Mouse (Mus musculus) heart, embryonic 16.5 days (tissue): ENCODE results near the gene Asic2. TPM values are rescaled to one million over a fixed set of nuclear protein-coding genes. Genes with fewer than 3 reads are reported as not detected.

ENCODE experiments used
- ATAC-seq: fragments of 200-750 bp; cut with Nextera tagmentation; replicated peaks from 2 replicates; pipeline ENCODE4 v1.8.0; 2017; ENCODE audit warnings: moderate number of reproducible peaks; ENCODE audit not compliant: insufficient read depth, low FRiP score; ENCODE audit errors: extremely low read depth
- H3K27ac ChIP-seq: fragments of 300-500 bp; sonication (generic); 2 replicates; pipeline ENCODE4 v1.5.1; 2014; ENCODE audit warnings: mild to moderate bottlenecking, low read length, control low read depth, moderate library complexity
- H3K27me3 ChIP-seq: fragments of 300-500 bp; sonication (generic); 2 replicates; pipeline ENCODE4 v1.6.1; 2014; ENCODE audit warnings: low read length, mixed read lengths; ENCODE audit not compliant: control insufficient read depth, insufficient read depth
- H3K36me3 ChIP-seq: fragments of 300-500 bp; sonication (generic); 2 replicates; pipeline ENCODE4 v1.6.1; 2014; ENCODE audit not compliant: control insufficient read depth, insufficient read depth
- H3K4me1 ChIP-seq: fragments of 300-500 bp; sonication (generic); 2 replicates; pipeline ENCODE4 v1.6.1; 2014; ENCODE audit warnings: low read length, mixed read lengths; ENCODE audit not compliant: control insufficient read depth, insufficient read depth
- H3K4me2 ChIP-seq: fragments of 300-500 bp; sonication (generic); 2 replicates; pipeline ENCODE4 v1.6.1; 2014; ENCODE audit warnings: low read depth, mild to moderate bottlenecking, control low read depth, low read length
- H3K4me3 ChIP-seq: fragments of 300-500 bp; sonication (generic); 2 replicates; pipeline ENCODE4 v1.5.1; 2014; ENCODE audit warnings: mild to moderate bottlenecking, control low read depth, low read length
- H3K9ac ChIP-seq: fragments of 300-500 bp; sonication (generic); 2 replicates; pipeline ENCODE4 v1.6.1; 2014; ENCODE audit warnings: low read length, control low read depth
- H3K9me3 ChIP-seq: fragments of 300-500 bp; sonication (generic); replicated peaks from 2 replicates; pipeline ENCODE4 v1.6.1; 2016; ENCODE audit warnings: low read length; ENCODE audit not compliant: control insufficient read depth
- WGBS: fragments of 180-500 bp; shearing (Covaris S2); extraction: QIAGEN DNeasy Blood & Tissue Kit; methylation state at CpG from one replicate; pipeline ENCODE4 v1.1.7; 2014; 5-methylcytosine and 5-hydroxymethylcytosine counted together
- polyA plus RNA-seq: library from polyadenylated mRNA; unstranded; fragments of >200 nt; fragmentation: Nextera tagmentation; extraction: Ambion mirVana; gene quantifications from 2 replicates; pipeline ENCODE4 v1.2.1, GENCODE M21; 2015

The Asic2 gene
- polyA plus RNA-seq, 1 experiment from 2014 or later, result not detected

DNA sequence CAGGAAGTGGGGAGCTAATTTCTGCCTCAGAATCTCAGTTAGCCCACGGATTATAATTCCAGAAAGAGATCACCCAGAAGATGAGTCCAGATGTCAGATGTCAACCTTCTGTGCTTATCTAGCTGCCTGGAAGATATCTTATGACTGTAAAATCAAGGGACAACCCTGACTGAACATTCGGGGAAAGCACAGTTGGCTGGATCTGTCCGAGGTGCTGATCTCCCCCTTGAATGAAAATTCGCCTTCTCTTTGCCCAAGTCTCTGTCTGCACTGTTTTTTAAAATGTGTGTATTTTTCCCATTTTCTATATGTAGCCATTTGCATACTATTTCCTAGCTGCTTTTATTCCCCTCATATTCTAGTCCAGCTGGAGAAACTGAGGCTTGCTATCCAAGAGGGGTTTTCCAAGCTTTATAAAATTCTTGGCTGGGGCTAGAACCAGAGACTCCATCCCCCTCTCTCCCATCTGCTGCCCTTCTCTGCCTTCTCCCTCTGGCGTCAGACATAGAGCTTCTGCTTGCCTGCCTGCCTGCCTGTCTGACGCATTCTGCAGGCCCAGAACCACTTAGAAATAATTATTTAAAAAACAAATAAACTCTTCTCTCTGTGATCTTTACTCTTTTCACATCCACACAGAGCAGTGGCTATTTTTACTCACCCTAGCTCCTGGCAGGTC is 481.9 kb downstream of the Asic2 start:
- no peak for ATAC-seq
- H3K27me3 ChIP-seq, result no peaks in the 10 kb centered on the region
- 0 out of 2 replicates have a peak, but pooled peaks cover 3% of the 10 kb centered on the region for H3K9me3 ChIP-seq
- 15% methylated on average over 6 of the region's 6 CpGs for whole genome bisulfite sequencing
- H3K4me2 ChIP-seq, result no peak overlapping the region
- no peaks in the 10 kb centered on the region for H3K36me3 ChIP-seq
- no peak overlapping the region for H3K27ac ChIP-seq
- H3K4me1 ChIP-seq, result no peaks in the 10 kb centered on the region
- no peak overlapping the region for H3K4me3 ChIP-seq
- no peak overlapping the region for H3K9ac ChIP-seq

- no peak overlapping the region for H3K4me3 ChIP-seq
- 0 out of 2 replicates have a peak, but pooled peaks cover 3% of the 10 kb centered on the region for H3K9me3 ChIP-seq
- no peaks in the 10 kb centered on the region for H3K4me1 ChIP-seq
- WGBS, result 36% methylated on average over 3 of the region's 3 CpGs
- H3K36me3 ChIP-seq, result no peaks in the 10 kb centered on the region
- no peak for ATAC-seq
- H3K27me3 ChIP-seq, result no peaks in the 10 kb centered on the region
- no peak overlapping the region for H3K4me2 ChIP-seq
- no peak overlapping the region for H3K9ac ChIP-seq
- H3K27ac ChIP-seq, result no peak overlapping the region
Observed at GRCm38 (mm10) chr11:81481198-81481597, 487.1 kb downstream of the Asic2 start.

GRCm38 (mm10) chr11:81476231-81476630 is 492.0 kb downstream of the Asic2 start:
- Histone ChIP-seq H3K9ac (no peak overlapping the region), H3K4me3 (no peak overlapping the region), H3K27me3 (no peaks in the 10 kb centered on the region; the same call in 1 of the 2 replicates), H3K4me1 (no peaks in the 10 kb centered on the region), H3K27ac (no peak overlapping the region), H3K9me3 (no peaks in the 10 kb centered on the region), H3K36me3 (no peaks in the 10 kb centered on the region), H3K4me2 (no peak overlapping the region)
- ATAC-seq, result no peak

DNA sequence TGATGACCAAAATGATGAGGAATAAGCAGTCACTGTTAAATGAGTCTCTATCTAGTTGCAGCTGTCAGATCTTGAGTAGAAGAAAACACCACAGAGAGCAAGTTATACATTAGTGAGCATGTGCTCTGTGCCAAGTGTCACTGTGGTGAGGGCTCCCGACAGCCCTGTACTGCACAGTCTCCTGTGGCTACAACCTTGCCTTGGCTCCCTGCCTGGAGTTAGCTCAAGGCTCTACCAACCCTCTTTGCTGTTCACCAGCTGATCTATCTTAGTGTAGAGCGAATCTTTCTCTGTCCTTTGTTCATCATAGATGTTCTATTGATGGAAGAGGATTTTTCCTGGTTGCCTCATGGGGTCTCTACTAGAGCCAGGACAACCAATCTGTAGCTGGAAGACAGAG is 494.1 kb downstream of the Asic2 start:
- no peaks in the 10 kb centered on the region for H3K4me1 ChIP-seq
- H3K9ac ChIP-seq, result no peak overlapping the region
- 62% methylated on average over 2 of the region's 2 CpGs for WGBS

DNA sequence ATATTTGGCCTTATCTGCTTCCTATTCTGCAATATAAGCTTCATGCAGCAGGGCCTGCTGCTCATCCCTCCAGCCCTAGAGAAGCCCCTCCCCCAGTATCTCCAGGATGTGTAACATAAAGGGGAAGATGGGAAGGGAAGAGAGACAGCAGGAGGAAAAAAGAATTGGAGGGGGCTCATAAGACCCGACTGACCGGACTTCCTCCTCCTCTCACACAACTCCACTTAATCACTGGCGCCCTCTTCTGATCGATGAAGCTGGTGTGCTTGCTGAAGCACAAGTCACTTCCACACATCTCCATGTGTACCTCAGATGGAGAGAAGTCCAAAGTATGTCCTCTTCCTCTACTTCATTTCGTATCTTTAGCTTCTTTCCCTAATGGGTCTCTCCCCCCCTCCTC is 506.1 kb downstream of the Asic2 start:
- H3K27me3 ChIP-seq, result no peaks in the 10 kb centered on the region
- H3K4me3 ChIP-seq, result no peak overlapping the region
- H3K9ac ChIP-seq, result no peak overlapping the region
- H3K27ac ChIP-seq, result no peak overlapping the region
- no peaks in the 10 kb centered on the region for H3K4me1 ChIP-seq
- H3K36me3 ChIP-seq, result no peaks in the 10 kb centered on the region
- H3K4me2 ChIP-seq, result no peak overlapping the region
- no peak for ATAC-seq
- 7% methylated on average over 5 of the region's 5 CpGs for WGBS
- H3K9me3 ChIP-seq, result 0 out of 2 replicates have a peak, but pooled peaks cover 2% of the 10 kb centered on the region

More for the DNA sequence above, 494.1 kb downstream of the Asic2 start:
- Histone ChIP-seq H3K4me2 (no peak overlapping the region), H3K36me3 (no peaks in the 10 kb centered on the region), H3K4me3 (no peak overlapping the region), H3K27me3 (no peaks in the 10 kb centered on the region; the same call in 1 of the 2 replicates), H3K9me3 (no peaks in the 10 kb centered on the region), H3K27ac (no peak overlapping the region)
- no peak for ATAC-seq

DNA sequence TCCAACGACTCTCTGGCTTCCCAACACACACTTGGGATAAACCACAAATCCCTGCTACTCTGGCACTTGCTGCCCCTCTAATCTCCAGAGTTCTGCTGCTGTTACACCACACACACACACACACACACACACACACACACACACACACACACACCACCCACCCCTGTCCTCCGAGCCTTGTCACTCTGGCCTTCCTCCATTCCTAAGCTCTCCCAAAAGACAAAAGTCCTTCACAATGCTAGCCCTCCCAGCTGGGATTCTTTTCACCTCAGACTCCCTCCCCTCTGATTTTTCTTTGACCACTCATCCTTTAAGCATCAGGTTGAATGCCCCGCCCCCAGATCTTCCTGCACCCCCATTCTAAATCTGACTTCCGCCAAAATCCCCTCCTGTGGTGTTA is 506.5 kb downstream of the Asic2 start:
- 0 out of 2 replicates have a peak, but pooled peaks cover 2% of the 10 kb centered on the region for H3K9me3 ChIP-seq
- WGBS, result 28% methylated on average over 4 of the region's 4 CpGs
- H3K9ac ChIP-seq, result no peak overlapping the region
- no peak overlapping the region for H3K27ac ChIP-seq
- H3K4me2 ChIP-seq, result no peak overlapping the region
- H3K27me3 ChIP-seq, result no peaks in the 10 kb centered on the region
- no peaks in the 10 kb centered on the region for H3K36me3 ChIP-seq
- H3K4me3 ChIP-seq, result no peak overlapping the region
- H3K4me1 ChIP-seq, result no peaks in the 10 kb centered on the region
- ATAC-seq, result no peak

DNA sequence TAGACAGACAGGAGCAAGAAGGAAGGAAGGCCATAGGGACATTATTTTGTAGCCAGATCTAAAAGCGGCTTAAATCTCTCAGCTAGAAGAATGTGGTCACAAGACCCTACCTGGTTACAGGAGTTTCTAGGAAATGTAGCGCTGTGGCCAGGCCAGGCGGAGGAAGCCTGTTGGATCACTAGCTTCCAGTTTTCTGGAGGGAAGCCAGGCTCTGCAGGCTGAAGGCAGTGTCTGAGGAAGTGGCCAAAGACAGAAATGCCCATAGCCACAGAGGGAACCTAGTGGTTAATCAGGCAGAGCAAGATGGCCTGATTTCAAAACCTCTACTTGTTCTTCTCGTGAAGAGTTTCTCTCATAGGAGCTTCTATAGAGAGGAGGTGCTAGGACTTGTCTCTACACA is 513.3 kb downstream of the Asic2 start:
- no peaks in the 10 kb centered on the region for H3K36me3 ChIP-seq
- no peak overlapping the region for H3K9ac ChIP-seq
- ATAC-seq, result no peak
- H3K4me3 ChIP-seq, result no peak overlapping the region
- H3K4me2 ChIP-seq, result no peak overlapping the region
- H3K9me3 ChIP-seq, result no peaks in the 10 kb centered on the region
- H3K4me1 ChIP-seq, result peaks cover 3% of the 10 kb centered on the region; the same call in 1 of the 2 replicates
- no peaks in the 10 kb centered on the region for H3K27me3 ChIP-seq
- H3K27ac ChIP-seq, result no peak overlapping the region
- WGBS, result 76% methylated on average over 4 of the region's 4 CpGs

DNA sequence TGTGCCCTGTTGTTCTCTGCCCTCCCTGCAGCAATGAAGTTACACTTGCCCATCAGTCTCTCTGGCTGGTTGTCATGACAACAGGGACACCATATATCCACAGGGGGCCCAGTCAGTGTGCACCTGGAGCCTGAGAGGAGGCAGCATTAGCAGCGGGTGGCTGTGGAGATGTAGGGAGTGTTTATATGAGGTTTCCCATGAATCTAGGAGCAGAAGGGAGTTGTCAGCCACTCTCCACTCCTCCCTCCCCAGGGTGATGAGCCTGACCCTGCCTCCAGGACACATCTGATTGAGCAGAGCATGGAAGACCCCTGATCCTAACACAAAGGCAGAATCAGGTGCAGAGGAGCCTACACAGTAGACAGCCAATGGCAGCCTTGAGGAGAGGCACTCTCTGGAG is 514.1 kb downstream of the Asic2 start:
- 67% methylated on average over 1 of the region's 1 CpGs for WGBS
- ATAC-seq, result no peak
- Histone ChIP-seq H3K36me3 (no peaks in the 10 kb centered on the region), H3K27ac (no peak overlapping the region), H3K4me3 (no peak overlapping the region), H3K9me3 (no peaks in the 10 kb centered on the region), H3K9ac (no peak overlapping the region), H3K27me3 (no peaks in the 10 kb centered on the region), H3K4me1 (peaks cover 10% of the 10 kb centered on the region), H3K4me2 (no peak overlapping the region)

DNA sequence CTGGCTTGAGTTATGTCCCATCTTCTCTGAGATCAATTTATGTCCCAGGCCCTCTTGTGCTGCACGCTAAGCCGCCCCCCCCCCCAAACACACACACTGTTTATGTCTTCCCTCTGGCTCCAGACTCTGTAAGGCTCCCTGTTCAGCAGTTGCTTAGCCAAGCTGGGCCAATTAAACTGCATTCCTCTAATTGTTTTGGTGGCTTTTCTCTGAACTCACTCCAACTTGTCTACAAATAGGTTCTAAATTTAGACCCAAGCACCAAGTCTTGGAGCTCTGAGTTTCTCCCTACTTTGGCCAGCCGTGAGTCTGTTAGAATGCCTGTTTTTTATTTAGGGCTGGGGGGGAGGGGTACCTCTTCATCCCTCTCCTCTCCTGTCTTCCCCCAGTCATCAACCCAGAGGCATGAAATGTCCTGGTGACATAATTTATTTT is 519.0 kb downstream of the Asic2 start:
- Histone ChIP-seq H3K27me3 (no peaks in the 10 kb centered on the region), H3K4me3 (no peak overlapping the region), H3K9ac (no peak overlapping the region), H3K27ac (peak overlapping the region; percentile 44), H3K36me3 (no peaks in the 10 kb centered on the region), H3K4me2 (peak overlapping the region; percentile 18; the same call in 1 of the 2 replicates), H3K9me3 (no peaks in the 10 kb centered on the region), H3K4me1 (peaks cover 12% of the 10 kb centered on the region)
- 0 out of 2 replicates have a peak, but pooled peaks have one; percentile 28 for ATAC-seq
- WGBS, result 29% methylated on average over 3 of the region's 3 CpGs
